Mouse (Mus musculus): ENCODE measurements at regions not wholly inside any gene's neighbourhood (a gene's known extent, or its start where the extent isn't known, plus 50 kb on each side); places are given as distances from the start of the nearest gene placed in this dataset.

- intact Hi-C loops (cut with DNase I) = loop anchor here (5.0 to 10.0 kb wide), 4 partner anchors 176 to 588 kb away; no protein-coding TSS in a partner anchor
Measured at GRCm38 (mm10) chr14:120660321-120660781, 182.1 kb downstream of the Rap2a start.

DNA sequence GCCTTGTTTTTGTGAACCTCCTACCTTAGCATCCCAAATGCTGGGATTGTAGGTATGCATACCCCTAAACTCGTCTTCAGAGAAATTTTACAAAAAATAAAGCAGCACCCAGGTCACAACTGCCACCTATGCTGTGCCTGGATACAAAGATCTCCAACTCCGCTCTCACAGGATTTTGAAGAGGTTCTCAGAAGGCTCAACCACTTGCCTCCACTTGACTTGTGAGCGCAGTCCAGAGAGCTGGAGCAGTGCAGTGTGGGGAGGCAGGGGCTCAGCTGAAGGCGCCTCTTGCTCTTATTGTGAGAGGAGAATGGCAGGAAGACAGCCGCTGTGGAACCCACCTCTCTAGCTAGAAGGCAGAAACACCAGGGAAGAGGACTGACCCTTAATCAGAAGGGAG is 182.9 kb downstream of the Rap2a start:
- intact Hi-C loops (cut with DNase I) = loop anchor here (5.0 to 10.0 kb wide), 4 partner anchors 176 to 589 kb away; no protein-coding TSS in a partner anchor

- intact Hi-C loops (cut with DNase I) = loop anchor here (10.0 kb wide), 3 partner anchors 185 to 535 kb away; no protein-coding TSS in a partner anchor
Measured at GRCm38 (mm10) chr14:120669665-120670064, 191.4 kb downstream of the Rap2a start.

GRCm38 (mm10) chr14:120675752-120676151 is 197.5 kb downstream of the Rap2a start:
- intact Hi-C loops (cut with DNase I) = no loop called here

GRCm38 (mm10) chr14:120678533-120678932 is 200.3 kb downstream of the Rap2a start:
- intact Hi-C loops (cut with DNase I) = no loop called here

GRCm38 (mm10) chr14:120679072-120679471 is 200.8 kb downstream of the Rap2a start:
- intact Hi-C loops (cut with DNase I) = no loop called here

GRCm38 (mm10) chr14:120680272-120680671 is 202.0 kb downstream of the Rap2a start:
- intact Hi-C loops (cut with DNase I) = no loop called here

DNA sequence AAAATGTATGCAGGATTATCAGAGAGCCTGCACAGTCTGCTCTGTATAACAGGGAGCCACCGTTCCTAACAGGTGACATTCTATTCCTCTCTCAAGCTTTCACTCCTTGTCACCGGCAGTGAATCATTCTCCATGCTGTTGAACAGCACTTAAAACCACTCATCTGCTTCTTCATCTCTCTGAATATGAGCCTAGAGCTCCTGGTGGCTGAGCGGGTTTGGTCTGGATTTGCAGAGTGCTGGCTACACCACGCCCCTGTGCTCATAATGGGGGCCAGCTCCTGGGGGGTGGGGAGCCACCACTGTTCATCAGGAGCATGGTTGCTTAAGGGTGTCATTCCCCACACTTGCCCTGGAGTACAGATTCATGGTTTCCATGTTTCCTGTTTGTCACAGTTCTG is 207.0 kb downstream of the Rap2a start:
- intact Hi-C loops (cut with DNase I) = no loop called here

GRCm38 (mm10) chr14:120685877-120686276 is 207.6 kb downstream of the Rap2a start:
- intact Hi-C loops (cut with DNase I) = no loop called here

DNA sequence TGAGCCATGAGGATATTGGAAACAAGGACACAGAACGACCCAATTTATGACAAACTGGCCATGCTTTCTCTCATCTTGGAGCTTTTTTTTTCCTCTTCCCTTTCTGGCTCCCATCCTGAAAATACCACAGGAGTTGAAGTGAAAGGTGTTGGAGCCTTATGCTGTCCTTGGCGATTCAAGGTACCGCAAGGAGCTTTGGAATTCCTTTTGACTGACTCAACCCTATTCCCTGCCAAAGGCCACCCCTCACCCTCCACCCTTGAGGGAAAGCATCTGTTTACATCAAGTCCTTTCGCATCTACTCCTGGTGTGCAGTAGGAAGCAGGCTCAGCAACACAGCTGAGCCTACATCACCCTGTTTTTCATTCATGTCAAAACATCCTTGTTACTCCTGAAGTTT is 208.5 kb downstream of the Rap2a start:
- intact Hi-C loops (cut with DNase I) = no loop called here

DNA sequence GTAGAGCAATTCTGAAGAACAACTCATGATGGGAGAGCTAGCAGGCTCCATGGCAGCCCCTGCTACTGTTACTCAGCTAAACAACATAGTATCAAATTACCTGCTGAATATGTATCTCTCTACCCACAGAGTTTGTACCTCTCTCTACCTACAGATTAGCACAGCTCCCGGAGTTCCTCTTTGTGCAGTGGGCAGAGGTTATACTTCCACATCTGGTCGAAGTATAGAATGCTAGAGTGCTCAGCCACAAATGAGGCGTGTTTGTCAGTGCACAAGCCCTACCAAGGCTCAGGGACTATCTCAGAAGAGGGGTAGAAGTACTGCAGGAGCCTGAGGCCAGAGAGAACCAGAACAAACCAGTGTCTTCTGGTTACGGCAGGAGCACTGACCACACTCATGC is 211.6 kb upstream of the Ipo5 start:
- intact Hi-C loops (cut with DNase I) = no loop called here

DNA sequence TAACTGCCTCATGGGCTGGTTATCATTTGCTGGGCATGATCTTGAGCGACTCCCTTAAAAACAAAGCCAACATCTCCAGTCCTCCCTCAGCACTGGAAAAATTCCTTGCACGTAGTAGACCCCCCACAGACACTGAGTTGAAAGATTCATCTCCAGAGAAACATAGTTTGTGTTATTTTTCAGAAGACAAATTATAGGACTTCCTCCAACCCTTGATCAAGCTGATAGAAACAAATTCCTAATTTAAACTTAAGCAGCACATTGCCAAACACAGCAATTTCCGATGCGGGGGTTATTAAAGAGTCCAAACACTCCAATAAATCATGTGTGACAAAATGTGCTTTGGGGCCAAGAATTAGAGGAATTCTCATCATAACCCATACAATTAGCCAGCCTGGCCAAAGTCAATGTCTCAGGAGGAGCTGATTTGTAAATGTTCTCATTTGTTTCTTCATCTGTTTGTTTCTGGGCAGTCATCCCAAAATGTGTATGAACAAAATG is 205.7 kb upstream of the Ipo5 start:
- intact Hi-C loops (cut with DNase I) = no loop called here

GRCm38 (mm10) chr14:120710782-120711181 is 200.2 kb upstream of the Ipo5 start:
- intact Hi-C loops (cut with DNase I) = no loop called here

- intact Hi-C loops (cut with DNase I) = no loop called here
Measured at GRCm38 (mm10) chr14:120720464-120721445, 190.3 kb upstream of the Ipo5 start.

DNA sequence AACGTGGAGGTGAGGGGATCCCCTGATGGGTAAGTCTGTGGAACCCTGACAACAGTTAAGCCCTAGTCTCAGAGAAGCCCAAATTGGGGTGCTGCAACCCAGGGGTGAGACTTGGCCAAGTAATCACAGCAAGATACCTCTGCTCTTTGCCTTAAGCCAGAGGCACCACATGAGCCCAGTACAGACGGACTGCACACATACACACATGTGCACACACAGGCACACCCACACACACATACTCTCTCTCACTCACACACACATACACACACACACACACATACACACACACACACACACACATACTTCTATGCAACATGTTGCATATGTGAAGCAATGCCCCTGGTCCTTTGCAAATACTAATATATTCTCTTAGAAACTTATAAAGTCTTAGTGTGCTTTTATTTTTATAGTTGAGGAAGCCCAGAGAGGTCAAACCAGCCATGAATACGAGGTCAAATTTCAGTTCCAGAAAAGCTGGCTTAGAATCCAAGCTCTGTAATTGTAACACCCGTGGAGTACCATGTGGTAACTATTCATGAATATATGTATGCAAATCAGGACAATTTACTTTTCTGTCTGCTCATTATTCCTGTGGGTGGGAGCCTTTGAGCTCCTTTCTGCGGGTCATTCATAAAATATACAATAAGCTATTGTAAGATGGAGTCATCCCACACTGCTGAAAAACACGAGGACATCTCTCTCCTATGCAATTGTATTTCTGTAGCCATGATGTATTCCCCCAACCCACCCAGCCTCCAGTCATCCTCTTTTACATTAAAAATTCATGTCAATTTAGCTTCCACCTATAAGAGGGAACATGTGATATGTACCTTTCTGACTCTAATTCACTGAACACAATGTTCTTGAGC is 189.2 kb upstream of the Ipo5 start:
- intact Hi-C loops (cut with DNase I) = no loop called here

DNA sequence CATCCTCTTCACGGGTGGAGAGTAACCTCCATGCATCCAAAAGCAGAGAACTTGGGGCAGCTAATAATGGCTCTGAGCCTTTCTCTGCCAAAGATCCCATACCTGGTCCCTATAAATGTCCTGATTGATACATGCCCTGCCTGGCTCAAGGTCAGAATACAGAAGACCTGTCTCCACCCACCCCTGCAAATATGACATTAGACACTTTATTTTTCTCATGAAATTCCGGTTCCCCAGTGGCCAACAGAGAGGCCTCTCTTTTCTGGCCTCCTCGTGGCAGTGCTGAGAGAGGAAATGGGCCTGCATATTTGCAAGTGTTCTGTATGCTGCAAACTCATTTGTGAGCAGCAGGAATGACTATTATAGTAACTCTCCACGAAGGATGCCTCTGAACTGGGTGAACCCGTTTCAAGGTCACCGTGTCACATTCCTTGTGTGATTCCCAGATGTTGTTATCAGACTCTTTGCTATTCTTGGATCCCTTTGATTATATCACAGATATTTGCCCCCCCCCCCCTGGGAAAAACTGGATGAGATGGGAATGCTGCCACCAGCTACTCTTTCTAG is 188.4 kb upstream of the Ipo5 start:
- intact Hi-C loops (cut with DNase I) = no loop called here

DNA sequence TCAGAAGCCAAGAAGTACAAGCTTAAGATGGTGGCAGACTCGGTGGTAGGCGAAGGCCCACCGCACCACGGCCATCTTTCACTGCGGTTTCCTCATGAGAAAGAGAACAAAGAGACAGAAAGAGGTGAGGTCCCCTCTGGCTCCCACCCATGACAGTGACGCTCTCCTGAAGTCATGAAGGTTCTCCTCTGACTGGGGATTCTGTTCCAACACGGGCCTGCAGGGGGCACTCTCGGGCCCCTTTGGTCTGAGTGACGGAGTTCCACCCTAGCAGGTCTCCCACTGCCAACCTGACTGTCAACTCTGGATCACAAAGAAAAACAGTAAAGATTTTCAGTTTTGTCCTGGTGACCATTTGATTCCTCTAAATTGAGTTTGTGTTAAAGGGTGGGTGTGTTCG is 182.9 kb upstream of the Ipo5 start:
- intact Hi-C loops (cut with DNase I) = no loop called here

- intact Hi-C loops (cut with DNase I) = no loop called here
Measured at GRCm38 (mm10) chr14:120730226-120730625, 180.8 kb upstream of the Ipo5 start.

DNA sequence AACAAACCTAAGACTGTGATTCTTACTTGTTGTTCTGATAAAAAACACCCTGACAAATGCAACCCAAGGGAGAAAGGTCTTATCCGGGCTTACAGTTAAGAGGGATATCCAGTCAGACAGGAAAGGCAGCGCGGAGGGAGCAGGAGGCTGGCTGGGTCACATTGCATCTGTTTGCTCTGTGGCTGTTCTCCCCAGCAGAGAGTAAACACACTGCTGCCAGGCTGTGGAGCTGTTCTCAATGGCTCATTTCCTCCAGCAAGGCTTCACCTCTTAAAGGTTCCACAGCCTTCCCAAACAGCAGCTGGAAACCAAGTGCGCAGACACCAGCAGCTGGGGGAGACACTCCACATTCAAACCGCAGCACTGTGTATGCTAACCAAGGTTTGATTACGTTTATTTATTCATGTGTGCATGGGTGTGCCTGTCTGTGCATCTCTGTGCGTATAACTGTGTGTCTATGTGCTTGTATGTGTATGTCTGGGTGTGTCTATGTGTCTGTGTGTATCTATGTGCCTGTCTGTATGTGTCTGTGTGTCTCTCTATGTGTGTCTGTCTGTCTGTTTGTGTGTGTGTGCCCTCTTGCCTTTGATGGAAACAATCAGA is 179.2 kb upstream of the Ipo5 start:
- intact Hi-C loops (cut with DNase I) = no loop called here

GRCm38 (mm10) chr14:120732400-120733138 is 178.5 kb upstream of the Ipo5 start:
- intact Hi-C loops (cut with DNase I) = no loop called here

All from adrenal gland (tissue).